Mouse (Mus musculus) urinary bladder, postnatal 4 days (tissue): ENCODE results near the gene Olfr1206.

Experiments
- DNase-seq, 2 experiments: peaks; one replicate each; pipeline ENCODE4 v3.0.0; 2021 to 2022; ENCODE audit warnings: low spot score in 2 of 2

Olfr1206 gene

GRCm38 (mm10) chr2:88862931-88863330, at the start of gene Olfr1206:
Gene Olfr1206 (plus strand): TSS chr2:88863231.
- no peak for DNase-seq

GRCm38 (mm10) chr2:88814196-88814595, 48.8 kb upstream of the Olfr1206 start, which contains the start of gene Olfr1202:
Gene Olfr1202 (plus strand): TSS chr2:88814496.
- DNase-seq = no peak

- DNase-seq = no peak
Observed at GRCm38 (mm10) chr2:88829437-88829836, 33.6 kb upstream of the Olfr1206 start, which contains the start of gene Olfr1205. Gene Olfr1205 (plus strand): TSS chr2:88829737.

- no peak for DNase-seq
Observed at GRCm38 (mm10) chr2:88838477-88838876, 24.6 kb upstream of the Olfr1206 start.

GRCm38 (mm10) chr2:88848992-88849391, 14.0 kb upstream of the Olfr1206 start, which contains the start of gene Olfr1204:
Gene Olfr1204 (plus strand): TSS chr2:88849292.
- no peak for DNase-seq

GRCm38 (mm10) chr2:88902211-88902610, 39.2 kb downstream of the Olfr1206 start, which contains the start of gene Olfr1208:
Gene Olfr1208 (minus strand): TSS chr2:88902311.
- no peak for DNase-seq

- no peak for DNase-seq
Observed at GRCm38 (mm10) chr2:88915057-88915456, 52.0 kb downstream of the Olfr1206 start, which contains the start of gene Olfr1209. Gene Olfr1209 (minus strand): TSS chr2:88915157.
